Mouse (Mus musculus): Measurements from ENCODE around the gene Gm20390. TPM values are rescaled to one million over a fixed set of nuclear protein-coding genes. Genes with fewer than 3 reads are reported as not detected.

Gene Gm20390
- polyA plus RNA-seq, 1 experiment from 2014 or later = 532 TPM

- H3K36me3 ChIP-seq (replicated peaks) = peaks cover 97% of the 10 kb centered on the region
Measured at GRCm38 (mm10) chr11:93908829-93909228, 59.3 kb downstream of the Gm20390 start.

GRCm38 (mm10) chr11:93907839-93908238 is 60.3 kb downstream of the Gm20390 start:
- Histone ChIP-seq H3K36me3 (replicated peaks) (peaks cover 96% of the 10 kb centered on the region), H3K4me3 (no peak overlapping the region), H3K27me3 (replicated peaks; ENCODE audit: low read depth, poor library complexity, severe bottlenecking) (no peaks in the 10 kb centered on the region), H3K27ac (replicated peaks) (no peak overlapping the region), H3K9me3 (no peaks in the 10 kb centered on the region), H3K4me1 (no peaks in the 10 kb centered on the region)
- no peak for DNase-seq (ENCODE audit: low spot score)
- 86% methylated on average over 3 of the region's 3 CpGs for WGBS

More at GRCm38 (mm10) chr11:93908829-93909228, 59.3 kb downstream of the Gm20390 start:
- no peak overlapping the region for H3K4me3 ChIP-seq
- 95% methylated on average over 9 of the region's 9 CpGs for WGBS
- DNase-seq (ENCODE audit: low spot score) = no peak
- H3K27ac ChIP-seq (replicated peaks) = no peak overlapping the region
- no peaks in the 10 kb centered on the region for H3K27me3 ChIP-seq (replicated peaks; ENCODE audit: low read depth, poor library complexity, severe bottlenecking)
- no peaks in the 10 kb centered on the region for H3K9me3 ChIP-seq
- no peaks in the 10 kb centered on the region for H3K4me1 ChIP-seq

- Histone ChIP-seq H3K27ac (replicated peaks) (no peak overlapping the region), H3K36me3 (replicated peaks) (peaks cover 89% of the 10 kb centered on the region), H3K27me3 (replicated peaks; ENCODE audit: low read depth, poor library complexity, severe bottlenecking) (no peaks in the 10 kb centered on the region), H3K4me3 (no peak overlapping the region), H3K9me3 (no peaks in the 10 kb centered on the region), H3K4me1 (no peaks in the 10 kb centered on the region)
- DNase-seq (ENCODE audit: low spot score) = no peak
- 95% methylated on average over 4 of the region's 4 CpGs for WGBS
Measured at GRCm38 (mm10) chr11:93906834-93907233, 61.3 kb downstream of the Gm20390 start.

Other genes with a start within 250 kb of the Gm20390 start
- gene Utp18, start 82.5 kb downstream of the Gm20390 start, polyA plus RNA-seq (2016; fragmentation: Nextera tagmentation; extraction: Ambion mirVana) = 34.8 and 37.5 TPM in 2 replicates
- 42.0 and 44.6 TPM in 2 replicates for gene Mbtd1, start 82.4 kb downstream of the Gm20390 start, polyA plus RNA-seq (2016; fragmentation: Nextera tagmentation; extraction: Ambion mirVana)
- gene Nme2, start 12.0 kb downstream of the Gm20390 start, polyA plus RNA-seq (2016; fragmentation: Nextera tagmentation; extraction: Ambion mirVana) = 138 and 157 TPM in 2 replicates
- gene Nme1, start 228 bp upstream of the Gm20390 start, polyA plus RNA-seq (2016; fragmentation: Nextera tagmentation; extraction: Ambion mirVana) = 352 and 375 TPM in 2 replicates
- gene Spag9, start 27.8 kb upstream of the Gm20390 start, polyA plus RNA-seq (2016; fragmentation: Nextera tagmentation; extraction: Ambion mirVana) = 35.5 and 39.4 TPM in 2 replicates
- gene Tob1, start 243.2 kb upstream of the Gm20390 start, polyA plus RNA-seq (2016; fragmentation: Nextera tagmentation; extraction: Ambion mirVana) = 18.4 and 22.1 TPM in 2 replicates